ENCODE assay signal across 9 mouse cellular contexts in genomic region chr5:143637832-143638420, GRCm38 (mm10). TPM values are rescaled to one million over a fixed set of nuclear protein-coding genes. Genes with fewer than 3 reads are reported as not detected.
A peak's percentile ranks its signal among the peaks of the same experiment; 100 is the strongest.
DNase-seq lines count a peak whose midpoint lies in the region; ATAC-seq and TF ChIP-seq lines count a peak whose summit lies in the region.
"Had no signal": no experiment of that assay in that cellular context is flagged by ENCODE, and none has a peak within 500 bp of the region (broad histone marks: within the 10 kb centered on the region; RNA-seq: fewer than 3 reads in every experiment).

No protein-coding gene starts in this region.

- H3K4me3 ChIP-seq in gastrocnemius, adult 2 months = peak overlapping the region; percentile 17
- H3K4me3 ChIP-seq in layer of hippocampus, adult 2 months = no peak overlapping the region
- H3K4me3 ChIP-seq in embryonic facial prominence, embryonic 14.5 days (ENCODE audit: low read depth, low read length) = no peak overlapping the region
- no peak overlapping the region for H3K4me3 ChIP-seq in myocyte
- H3K4me3 ChIP-seq in midbrain, embryonic 15.5 days = no peak overlapping the region
- H3K4me3 ChIP-seq: midbrain, embryonic 13.5 days had no signal

- H3K27me3 ChIP-seq in embryonic facial prominence, embryonic 14.5 days (replicated peaks; ENCODE audit: control insufficient read depth, insufficient read depth, low read length) = no peaks in the 10 kb centered on the region
- H3K27me3 ChIP-seq in myocyte (ENCODE audit: control insufficient read depth, insufficient read depth, insufficient read length) = no peaks in the 10 kb centered on the region
- no peaks in the 10 kb centered on the region for H3K27me3 ChIP-seq in midbrain, embryonic 15.5 days (replicated peaks)
- H3K27me3 ChIP-seq: midbrain, embryonic 13.5 days had no signal

- no peak for TF ChIP-seq POLR2A in myocyte (IDR thresholded peaks at IDR 0.05; ENCODE audit: insufficient read length, low read depth)

- H3K4me1 ChIP-seq in embryonic facial prominence, embryonic 14.5 days (ENCODE audit: control insufficient read depth, insufficient read depth, low read length) = peaks cover 87% of the 10 kb centered on the region
- peaks cover 12% of the 10 kb centered on the region for H3K4me1 ChIP-seq in midbrain, embryonic 15.5 days

- no peaks in the 10 kb centered on the region for H3K9me3 ChIP-seq in embryonic facial prominence, embryonic 14.5 days (ENCODE audit: control insufficient read depth, low read length)
- H3K9me3 ChIP-seq in midbrain, embryonic 15.5 days = no peaks in the 10 kb centered on the region
- H3K9me3 ChIP-seq: midbrain, embryonic 13.5 days had no signal

- H3K36me3 ChIP-seq in embryonic facial prominence, embryonic 14.5 days (ENCODE audit: control insufficient read depth, insufficient read depth, low read length) = no peaks in the 10 kb centered on the region
- no peaks in the 10 kb centered on the region for H3K36me3 ChIP-seq in myocyte (ENCODE audit: control insufficient read depth, insufficient read depth)
- H3K36me3 ChIP-seq in midbrain, embryonic 15.5 days (replicated peaks) = no peaks in the 10 kb centered on the region
- H3K36me3 ChIP-seq: midbrain, embryonic 13.5 days had no signal

- DNase-seq in gastrocnemius, adult 2 months = no peak
- no peak for DNase-seq in gastrocnemius, postnatal 14 days
- peak; percentile 47 to 64 for DNase-seq in layer of hippocampus, adult 2 months (ENCODE audit: low spot score in 2 of 2)
- no peak for DNase-seq in layer of hippocampus, postnatal 25 days (ENCODE audit: extremely low spot score in 1 of 2, low spot score in 1 of 2)
- DNase-seq in embryonic facial prominence, embryonic 14.5 days (ENCODE audit: low spot score) = peak; percentile 61
- no peak for DNase-seq in thymus, postnatal 25 days

- intact Hi-C loops in gastrocnemius, adult 2 months (cut with DNase I) = no loop called here
- intact Hi-C loops in gastrocnemius, postnatal 14 days (cut with DNase I; ENCODE audit: low total_unique reads) = no loop called here

- H3K79me2 ChIP-seq in myocyte (ENCODE audit: control insufficient read depth, insufficient read depth) = peaks cover 75% of the 10 kb centered on the region

- no peak for TF ChIP-seq CTCF in gastrocnemius, adult 2 months (IDR thresholded peaks at IDR 0.05)
- no peak for TF ChIP-seq CTCF in layer of hippocampus, adult 2 months (conservative IDR thresholded peaks at IDR 0.05)

- no peak overlapping the region for H3ac ChIP-seq in myocyte (ENCODE audit: control insufficient read depth, insufficient read length)

- 30% methylated on average over 11 of the region's 11 CpGs for WGBS in embryonic facial prominence, embryonic 14.5 days
- 77% methylated on average over 11 of the region's 11 CpGs for WGBS in midbrain, embryonic 15.5 days

- H3K27ac ChIP-seq in gastrocnemius, adult 2 months = peak overlapping the region; percentile 84
- H3K27ac ChIP-seq in layer of hippocampus, adult 2 months = peak overlapping the region; percentile 47
- peak overlapping the region; percentile 4 for H3K27ac ChIP-seq in embryonic facial prominence, embryonic 14.5 days (replicated peaks; ENCODE audit: low read depth, low read length)
- no peak overlapping the region for H3K27ac ChIP-seq in midbrain, embryonic 15.5 days
- H3K27ac ChIP-seq: midbrain, embryonic 13.5 days had no signal

- H3K9ac ChIP-seq in embryonic facial prominence, embryonic 14.5 days (ENCODE audit: low read depth, low read length) = no peak overlapping the region
- H3K9ac ChIP-seq in midbrain, embryonic 15.5 days = no peak overlapping the region
- H3K9ac ChIP-seq: midbrain, embryonic 13.5 days had no signal

- peak overlapping the region; percentile 0; the same call in 1 of the 2 replicates for H3K4me2 ChIP-seq in embryonic facial prominence, embryonic 14.5 days (ENCODE audit: low read depth, low read length)
- peak overlapping the region; percentile 76 for H3K4me2 ChIP-seq in myocyte (ENCODE audit: low read depth)
- H3K4me2 ChIP-seq in midbrain, embryonic 15.5 days = no peak overlapping the region
- H3K4me2 ChIP-seq: midbrain, embryonic 13.5 days had no signal

- no peak; the same call in 1 of the 2 replicates for ATAC-seq in embryonic facial prominence, embryonic 14.5 days (ENCODE audit: low read depth)
- no peak for ATAC-seq in midbrain, embryonic 15.5 days (replicated peaks)
- ATAC-seq: midbrain, embryonic 13.5 days had no signal

TF ChIP-seq in myocyte, 11 proteins besides CTCF, POLR2A, EP300 and RAD21:
- TF ChIP-seq USF1 (IDR thresholded peaks at IDR 0.05; ENCODE audit: low read depth) (no peak), MYOG (IDR thresholded peaks at IDR 0.05; ENCODE audit: control insufficient read depth in 1 of 3, insufficient read depth in 1 of 3, insufficient read length in 2 of 3, low read depth in 2 of 3) (no peak), TCF12 (IDR thresholded peaks at IDR 0.05; ENCODE audit: insufficient read depth, poor library complexity, severe bottlenecking) (no peak), MYOD1 (IDR thresholded peaks at IDR 0.05; ENCODE audit: control insufficient read depth in 1 of 3, insufficient read length in 2 of 3, low read depth in 2 of 3) (no peak), CEBPB (IDR thresholded peaks at IDR 0.05; ENCODE audit: insufficient read depth, poor library complexity, severe bottlenecking) (no peak), SRF (IDR thresholded peaks at IDR 0.05; ENCODE audit: control insufficient read depth, insufficient read length, low read depth) (no peak), E2F4 (IDR thresholded peaks at IDR 0.05; ENCODE audit: insufficient read depth) (no peak)

RNA-seq across cellular contexts. Expression of gene Cyth3, which starts 15.7 kb away (rescaled TPM):
- 10 to 100 TPM; 10.7 to 15.8 TPM for total RNA-seq in gastrocnemius, adult 2 months (2021)
- 10 to 100 TPM; 33.5 to 39.5 TPM for total RNA-seq in gastrocnemius, postnatal 14 days (2021)
- total RNA-seq in layer of hippocampus, adult 2 months (2021) = 10 to 100 TPM; 43.7 to 46.1 TPM
- total RNA-seq in layer of hippocampus, postnatal 25 days (2021) = 10 to 100 TPM; 40.8 to 49.8 TPM
- 52.0 and 61.2 TPM in 2 replicates for polyA plus RNA-seq in embryonic facial prominence, embryonic 14.5 days (2014; fragmentation: Nextera tagmentation; extraction: Ambion mirVana)
- polyA plus RNA-seq in myocyte (2012; fragmentation: generic; extraction: Trizol) = 18.5 TPM
- polyA plus RNA-seq in midbrain, embryonic 15.5 days (2015; fragmentation: Nextera tagmentation; extraction: Ambion mirVana) = 39.1 and 41.4 TPM in 2 replicates

Comparison
In these comparisons a context has a peak if more than half of its experiments do, and no peak if none do; other contexts are left out.
1. DNase-seq: peak in layer of hippocampus, adult 2 months (2 of 2) and embryonic facial prominence, embryonic 14.5 days (single experiment); none in gastrocnemius, adult 2 months (single experiment), gastrocnemius, postnatal 14 days (single experiment), layer of hippocampus, postnatal 25 days (0 of 2) and thymus, postnatal 25 days (single experiment).